Mouse (Mus musculus) MEL-GATA-1-ER (cell line): Measurements from ENCODE around the gene C1qtnf3.
"Not testable (repeated sequence)": the region's sequence is repeated elsewhere in the genome, so short reads cannot be mapped to it uniquely, and the experiment has no call there.

ENCODE experiments used
- DNase-seq: peaks from one replicate; pipeline ENCODE4 v3.0.0-alpha.2; 2012; ENCODE audit warnings: low read depth; ENCODE audit errors: extremely low read depth

The C1qtnf3 gene

GRCm38 (mm10) chr15:10959277-10960026 is 7.3 kb downstream of the C1qtnf3 start:
- DNase-seq = no peak

- no peak for DNase-seq
Measured at GRCm38 (mm10) chr15:10960267-10960666, 8.1 kb downstream of the C1qtnf3 start.

DNA sequence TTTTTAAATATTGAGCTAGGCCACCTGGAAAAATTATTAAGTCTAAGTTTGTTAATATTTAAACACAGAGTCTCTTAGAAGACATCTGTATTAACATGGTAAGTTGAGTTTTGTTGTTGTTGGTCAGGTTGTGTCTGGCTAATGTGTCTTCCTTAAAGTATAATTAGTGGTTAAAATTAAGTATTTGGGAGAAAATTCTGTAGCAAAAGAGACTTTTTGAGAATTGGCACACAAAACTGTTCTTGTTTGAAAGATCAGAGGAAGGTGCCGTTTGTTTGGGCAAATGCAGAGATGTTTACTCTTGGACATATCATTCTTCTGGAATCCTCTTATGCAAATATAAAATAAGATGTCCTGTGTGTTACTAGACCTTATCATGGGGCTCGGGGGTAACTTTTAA is 10.5 kb downstream of the C1qtnf3 start:
- DNase-seq = no peak

DNA sequence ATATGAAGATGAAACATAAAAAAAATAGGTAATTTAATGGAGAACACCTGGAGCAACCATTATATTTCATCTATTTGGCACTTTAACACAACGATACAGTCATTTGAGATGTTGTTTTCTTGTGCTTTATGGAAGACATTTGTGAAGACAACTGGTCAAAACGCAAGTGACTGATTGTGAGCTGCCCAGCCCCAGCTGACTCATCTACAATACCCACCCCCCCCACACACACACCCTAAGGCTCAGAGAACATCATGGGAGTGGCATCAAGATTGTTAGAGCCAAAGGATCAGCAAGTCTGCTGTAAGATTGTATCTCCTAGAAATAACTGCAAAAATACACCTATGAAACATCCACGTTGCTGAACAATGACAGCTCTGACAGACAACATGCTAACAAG is 17.3 kb downstream of the C1qtnf3 start:
- no peak for DNase-seq

DNA sequence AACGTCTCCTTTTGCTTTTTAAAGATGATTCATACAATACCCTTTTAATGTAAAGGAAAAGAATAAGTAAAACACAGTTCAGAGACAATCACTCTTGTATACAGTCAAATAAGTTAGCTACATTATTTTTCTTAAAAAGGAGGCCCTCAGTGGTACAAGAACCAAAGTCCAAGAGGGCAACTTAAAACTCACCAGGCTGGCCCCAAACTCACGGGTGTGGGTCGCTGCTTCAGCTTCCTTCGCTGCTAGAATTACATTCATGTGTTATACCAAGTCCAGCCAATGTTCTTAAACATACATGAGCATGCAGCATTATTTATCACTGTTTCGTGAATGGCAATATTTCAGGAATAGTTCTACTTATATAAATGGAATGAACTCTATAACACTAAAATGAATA is 18.6 kb downstream of the C1qtnf3 start:
- no peak for DNase-seq

DNA sequence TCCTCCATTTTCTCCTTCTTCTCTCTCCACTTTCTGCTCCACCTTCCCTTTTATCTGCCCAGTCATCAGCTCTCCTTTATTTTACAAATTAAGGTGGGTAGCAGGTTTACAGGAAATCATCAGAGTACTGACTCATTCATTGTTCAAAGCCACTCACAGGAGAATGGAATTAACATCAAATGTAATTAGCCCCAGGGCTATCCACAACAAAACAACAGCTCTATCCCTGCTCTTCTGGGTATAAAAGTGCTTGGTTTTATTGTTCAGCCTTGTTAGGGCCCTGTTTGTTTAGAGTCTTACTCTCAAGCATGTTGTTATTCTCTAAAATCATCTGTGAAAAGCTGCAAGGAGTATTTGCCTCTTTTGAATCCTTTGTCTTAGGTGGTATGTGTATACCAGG is 25.0 kb downstream of the C1qtnf3 start:
- no peak for DNase-seq

GRCm38 (mm10) chr15:10980712-10981111 is 28.6 kb downstream of the C1qtnf3 start:
- DNase-seq = no peak

- DNase-seq = no peak
Measured at GRCm38 (mm10) chr15:10981377-10982063, 29.4 kb downstream of the C1qtnf3 start, which contains the start of gene Amacr. TSS of gene Amacr (plus strand) at chr15:10981756.

- no peak for DNase-seq
Measured at GRCm38 (mm10) chr15:10982064-10982435, 29.9 kb downstream of the C1qtnf3 start.

DNA sequence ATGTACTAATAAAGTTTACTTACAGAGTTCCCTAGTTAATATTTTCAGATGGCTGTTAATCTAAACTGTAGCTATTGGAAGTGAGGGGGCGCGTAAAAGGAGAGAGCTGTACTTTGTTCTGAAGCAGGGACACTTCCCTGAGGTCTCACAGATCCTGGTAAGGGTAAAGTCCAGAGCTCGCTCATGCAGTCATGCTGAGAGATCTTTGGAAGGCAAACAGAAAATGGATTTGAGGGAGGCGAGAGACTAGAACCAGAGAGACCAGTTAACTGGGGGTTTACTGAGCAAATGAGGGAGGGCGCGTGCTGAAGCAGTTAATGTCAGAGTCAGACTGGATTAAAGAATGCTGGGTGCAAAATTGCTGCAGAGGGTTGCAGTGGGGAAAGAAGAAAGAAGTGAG is 33.6 kb downstream of the C1qtnf3 start:
- DNase-seq = no peak

DNA sequence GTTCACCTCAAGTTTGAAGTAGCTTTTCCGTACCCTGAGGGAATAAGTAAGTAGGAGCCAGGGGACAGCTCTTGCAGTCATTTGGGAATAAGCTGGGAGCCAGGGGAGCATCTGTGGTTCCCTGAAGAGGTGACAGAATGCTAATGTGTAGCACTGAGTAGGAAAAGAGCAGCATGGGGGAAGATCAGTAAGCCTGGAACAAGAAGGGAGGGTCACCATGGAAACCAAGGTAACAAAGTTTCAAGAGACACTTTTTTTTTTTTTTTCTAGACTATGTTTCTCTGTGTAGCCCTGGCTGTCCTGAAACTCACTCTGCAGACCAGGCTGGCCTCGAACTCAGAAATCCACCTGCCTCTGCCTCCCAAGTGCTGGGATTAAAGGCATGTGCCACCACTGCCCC is 34.3 kb downstream of the C1qtnf3 start:
- not testable (repeated sequence) for DNase-seq

DNA sequence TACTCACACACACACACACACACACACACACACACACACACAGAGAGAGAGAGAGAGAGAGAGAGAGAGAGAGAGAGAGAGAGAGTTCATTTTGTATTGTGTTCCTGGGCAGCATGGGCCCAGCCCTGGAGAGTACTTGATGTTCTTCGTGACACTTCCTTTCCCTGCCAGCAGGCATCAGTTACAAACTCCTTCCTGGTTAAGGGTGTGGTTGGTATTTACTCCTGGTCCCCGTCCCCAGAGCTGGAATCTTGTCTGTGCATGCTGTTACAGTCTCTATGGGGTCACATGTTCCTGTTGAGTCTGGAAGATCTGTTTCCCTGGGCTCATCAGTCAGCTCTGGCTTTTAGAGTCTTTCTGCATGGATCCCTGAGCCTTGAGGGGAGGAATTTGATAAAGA is 38.3 kb downstream of the C1qtnf3 start:
- DNase-seq = no peak

- no peak for DNase-seq
Measured at GRCm38 (mm10) chr15:10991566-10991965, 39.4 kb downstream of the C1qtnf3 start.

- no peak for DNase-seq
Measured at GRCm38 (mm10) chr15:10999832-11000231, 47.7 kb downstream of the C1qtnf3 start.

DNA sequence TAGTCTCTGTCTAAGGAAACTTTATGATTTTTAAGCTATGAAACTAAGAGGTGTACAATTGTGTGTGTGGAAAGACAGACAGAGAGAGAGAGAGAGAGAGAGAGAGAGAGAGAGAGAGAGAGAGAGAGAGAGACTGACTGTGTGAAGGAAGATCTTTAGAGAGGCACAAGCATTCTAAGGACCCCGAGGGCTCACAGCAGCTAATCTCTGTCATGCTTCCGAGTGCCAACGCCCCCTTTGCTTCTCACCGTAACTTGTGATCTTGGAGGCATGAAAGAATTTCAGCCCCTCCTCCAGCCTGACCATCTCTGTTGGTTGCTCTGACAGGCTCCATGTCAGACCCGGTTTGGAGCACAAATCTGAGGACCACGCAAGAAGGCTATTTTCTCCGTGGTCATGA is 48.3 kb downstream of the C1qtnf3 start, which contains the start of gene Slc45a2:
Gene Slc45a2, plus strand, starts transcription at position 301 of the 400 bp plus-strand sequence.
- no peak for DNase-seq

DNA sequence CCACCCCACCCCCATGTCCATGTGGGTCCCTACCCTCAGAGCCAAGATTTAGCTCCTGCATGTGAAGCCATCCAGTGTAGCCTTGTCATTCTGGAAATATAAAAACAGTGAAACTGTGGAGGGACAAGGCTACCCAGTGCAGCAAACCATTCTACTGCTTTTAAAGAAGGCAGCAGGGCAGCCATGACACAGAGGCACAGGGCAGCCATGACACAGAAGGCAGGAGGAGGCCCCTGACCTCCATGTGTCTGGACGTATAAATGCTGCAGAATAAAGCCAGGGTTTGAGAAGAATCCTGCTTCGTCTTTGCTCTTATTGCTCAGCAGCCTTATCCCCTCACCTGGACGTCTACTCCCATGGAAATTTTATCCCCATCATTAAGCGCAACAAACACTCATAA is 51.7 kb downstream of the C1qtnf3 start:
- DNase-seq = no peak

DNA sequence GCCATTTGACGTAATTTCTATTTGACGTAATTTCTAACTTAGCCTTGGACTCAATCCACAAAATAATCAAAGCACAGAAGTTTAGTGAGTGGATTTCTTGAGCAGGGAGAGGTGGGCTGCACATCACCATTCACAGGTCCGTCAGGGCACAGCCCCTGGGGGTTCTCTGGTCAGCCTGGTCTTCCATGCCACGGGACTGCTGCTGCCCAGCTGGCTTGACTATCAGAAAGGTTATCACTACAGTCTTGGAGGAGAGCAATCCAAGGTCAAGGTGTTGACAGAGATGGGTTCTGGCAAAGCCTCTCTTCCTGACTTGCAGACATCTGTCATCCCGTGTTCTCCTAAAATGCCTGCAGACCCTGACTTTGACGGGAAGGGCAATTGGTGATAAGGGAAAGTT is 52.5 kb downstream of the C1qtnf3 start:
- no peak for DNase-seq

DNA sequence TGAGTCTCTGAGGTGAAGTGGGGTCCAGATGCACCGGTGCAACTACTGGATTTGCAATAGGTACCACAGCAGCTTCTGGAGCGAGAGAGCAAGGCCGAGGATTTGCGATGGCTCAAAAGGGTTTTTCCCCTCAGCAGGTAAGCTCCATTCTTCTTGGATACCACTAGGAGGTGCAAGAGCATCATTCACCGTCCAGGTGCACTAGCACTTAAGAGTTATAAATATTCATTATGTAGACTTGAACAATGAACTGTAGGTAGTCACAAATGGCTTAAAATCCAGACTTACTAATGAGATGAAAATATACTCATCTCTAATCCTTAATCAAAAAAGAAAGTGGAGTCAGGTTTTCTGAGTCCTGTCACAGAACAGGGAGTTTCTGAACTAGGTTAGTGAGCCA is 56.6 kb downstream of the C1qtnf3 start:
- no peak for DNase-seq

- DNase-seq = no peak
Measured at GRCm38 (mm10) chr15:11010976-11011548, 58.9 kb downstream of the C1qtnf3 start.

GRCm38 (mm10) chr15:11014931-11015330 is 62.8 kb downstream of the C1qtnf3 start:
- no peak for DNase-seq

- no peak for DNase-seq
Measured at GRCm38 (mm10) chr15:11026801-11027561, 74.8 kb downstream of the C1qtnf3 start.
